Mouse (Mus musculus): ENCODE data around the gene Rnf7.
"Not testable (repeated sequence)": the region's sequence is repeated elsewhere in the genome, so short reads cannot be mapped to it uniquely, and the experiment has no call there.

Rnf7 gene

GRCm38 (mm10) chr9:96478071-96478888 is at the start of gene Rnf7:
Rnf7 (minus strand) TSS chr9:96478675.
- peak; percentile 99 for DNase-seq

GRCm38 (mm10) chr9:96526011-96526410 is 47.5 kb upstream of the Rnf7 start:
- DNase-seq, result no peak

GRCm38 (mm10) chr9:96524972-96525506 is 46.6 kb upstream of the Rnf7 start, which contains the start of gene Gm28729:
Gm28729 (minus strand) TSS chr9:96525264.
- no peak for DNase-seq

- no peak for DNase-seq
Measured at GRCm38 (mm10) chr9:96523148-96523547, 44.7 kb upstream of the Rnf7 start.

DNA sequence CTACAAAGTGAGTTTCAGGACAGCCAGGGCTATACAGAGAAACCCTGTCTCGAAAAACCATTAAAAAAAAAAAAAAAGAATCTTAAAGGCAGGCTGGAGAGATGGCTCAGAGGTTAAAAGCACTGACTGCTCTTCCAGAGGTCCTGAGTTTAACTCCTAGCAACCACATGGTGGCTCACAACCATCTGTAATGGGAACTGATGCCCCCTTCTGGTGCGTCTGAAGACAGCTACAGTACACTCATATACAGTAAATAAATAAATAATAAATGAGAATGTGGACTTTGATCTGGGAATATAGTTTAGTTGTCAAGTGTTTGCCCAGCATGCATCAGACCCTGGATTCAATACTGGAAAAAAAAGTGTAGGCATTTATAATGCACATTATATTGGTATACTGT is 43.1 kb upstream of the Rnf7 start:
- not testable (repeated sequence) for DNase-seq

DNA sequence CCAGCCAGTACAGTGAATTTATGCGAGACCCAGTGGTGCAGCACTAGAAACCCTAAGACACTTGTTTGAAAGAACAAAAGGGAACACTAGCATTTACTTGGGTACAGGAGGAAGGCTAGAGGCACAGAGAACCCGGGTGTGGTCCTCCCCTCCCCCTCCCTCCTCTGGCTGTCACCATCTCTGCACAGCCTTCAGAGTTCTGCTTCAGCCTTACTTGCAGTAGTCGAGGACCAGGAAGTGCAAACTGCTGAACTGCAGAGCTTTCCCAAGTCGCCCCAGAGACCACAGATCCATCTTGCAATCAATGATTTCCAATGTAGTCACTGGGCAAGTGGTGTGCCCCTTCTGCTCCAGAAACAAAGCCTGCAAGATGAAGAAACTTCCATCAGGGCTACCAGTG is 39.0 kb upstream of the Rnf7 start:
- DNase-seq, result no peak

DNA sequence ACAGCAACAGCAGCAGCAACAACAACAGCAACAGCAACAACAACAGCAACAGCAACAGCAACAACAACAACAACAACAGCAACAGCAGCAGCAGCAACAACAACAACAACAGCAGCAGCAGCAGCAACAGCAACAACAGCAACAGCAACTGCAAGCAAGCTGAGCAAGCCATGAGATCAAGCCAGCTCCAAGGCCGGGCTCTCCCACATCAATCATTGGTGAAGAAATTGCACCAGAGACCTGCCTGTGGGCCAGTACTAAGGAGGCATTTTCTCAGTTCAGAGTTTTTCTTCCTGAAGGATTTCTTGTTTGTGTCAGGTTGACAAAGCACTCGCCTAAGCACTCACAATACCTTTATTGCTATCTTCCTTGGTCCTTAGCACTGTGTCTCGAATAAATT is 38.3 kb upstream of the Rnf7 start:
- DNase-seq, result no peak

DNA sequence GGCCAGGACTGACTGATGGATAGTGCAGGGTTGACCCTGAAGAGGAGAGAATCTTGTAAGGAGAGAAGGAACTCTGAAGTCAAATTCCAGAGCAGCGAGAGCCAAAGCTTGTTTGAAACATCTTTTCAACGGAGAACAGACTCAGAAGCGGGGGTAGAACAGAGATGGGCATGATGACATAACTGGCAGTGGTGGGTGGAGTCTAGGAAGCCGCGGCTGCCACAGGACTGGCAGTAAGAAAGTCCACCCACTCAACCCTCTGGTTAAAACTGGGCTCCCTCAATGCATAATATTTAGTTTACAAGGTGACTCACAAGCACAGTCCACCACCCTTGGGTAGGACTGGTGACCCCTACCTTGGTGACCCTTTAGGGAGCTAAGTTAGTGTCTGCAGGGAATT is 37.3 kb upstream of the Rnf7 start:
- DNase-seq, result no peak

DNA sequence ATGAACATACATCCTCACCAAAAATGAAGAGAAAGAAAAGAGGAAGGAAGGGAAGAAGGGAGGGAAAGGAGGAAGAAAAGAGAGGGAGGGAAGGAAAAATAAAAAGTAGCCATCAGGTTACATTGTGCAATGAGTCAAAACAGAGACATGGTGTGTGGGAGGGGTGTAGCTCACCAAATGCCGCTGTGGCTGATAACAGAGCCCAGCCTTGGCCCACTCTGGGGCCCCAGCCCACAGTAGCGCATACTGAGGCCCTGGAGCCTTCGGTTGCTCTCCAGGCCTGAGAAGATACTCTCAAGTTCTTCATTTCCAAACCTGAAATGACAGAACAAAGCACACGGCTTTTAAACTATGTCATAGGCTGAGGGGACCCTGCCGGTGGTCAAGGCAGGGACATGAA is 35.8 kb upstream of the Rnf7 start:
- no peak for DNase-seq

DNA sequence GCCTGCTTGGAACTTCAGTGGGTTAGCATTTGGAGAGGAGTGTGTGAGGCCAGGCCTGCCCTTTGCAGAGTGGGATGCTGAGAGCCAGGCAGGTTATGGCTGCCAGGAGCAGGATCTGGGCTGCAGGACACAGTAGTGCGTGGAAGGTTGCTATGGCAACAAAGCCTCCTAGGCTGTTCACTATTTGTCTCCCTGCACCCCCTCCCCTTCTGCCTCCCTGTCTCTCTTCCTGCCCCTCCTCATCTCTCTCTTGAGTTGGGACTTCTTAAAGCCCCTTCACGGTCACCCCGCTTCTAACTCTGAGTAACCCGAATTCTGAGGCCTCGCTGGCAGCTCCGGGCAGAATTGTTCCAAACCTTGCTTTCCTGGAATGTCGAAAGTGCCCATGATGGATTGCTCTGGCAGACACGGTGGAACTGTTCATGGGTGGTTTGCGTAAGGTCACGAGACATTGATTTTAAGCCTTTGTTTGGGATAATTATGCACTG is 27.6 kb upstream of the Rnf7 start:
- DNase-seq, result no peak

GRCm38 (mm10) chr9:96505156-96505555 is 26.7 kb upstream of the Rnf7 start:
- DNase-seq, result no peak

- no peak for DNase-seq
Measured at GRCm38 (mm10) chr9:96504116-96504895, 25.8 kb upstream of the Rnf7 start.

DNA sequence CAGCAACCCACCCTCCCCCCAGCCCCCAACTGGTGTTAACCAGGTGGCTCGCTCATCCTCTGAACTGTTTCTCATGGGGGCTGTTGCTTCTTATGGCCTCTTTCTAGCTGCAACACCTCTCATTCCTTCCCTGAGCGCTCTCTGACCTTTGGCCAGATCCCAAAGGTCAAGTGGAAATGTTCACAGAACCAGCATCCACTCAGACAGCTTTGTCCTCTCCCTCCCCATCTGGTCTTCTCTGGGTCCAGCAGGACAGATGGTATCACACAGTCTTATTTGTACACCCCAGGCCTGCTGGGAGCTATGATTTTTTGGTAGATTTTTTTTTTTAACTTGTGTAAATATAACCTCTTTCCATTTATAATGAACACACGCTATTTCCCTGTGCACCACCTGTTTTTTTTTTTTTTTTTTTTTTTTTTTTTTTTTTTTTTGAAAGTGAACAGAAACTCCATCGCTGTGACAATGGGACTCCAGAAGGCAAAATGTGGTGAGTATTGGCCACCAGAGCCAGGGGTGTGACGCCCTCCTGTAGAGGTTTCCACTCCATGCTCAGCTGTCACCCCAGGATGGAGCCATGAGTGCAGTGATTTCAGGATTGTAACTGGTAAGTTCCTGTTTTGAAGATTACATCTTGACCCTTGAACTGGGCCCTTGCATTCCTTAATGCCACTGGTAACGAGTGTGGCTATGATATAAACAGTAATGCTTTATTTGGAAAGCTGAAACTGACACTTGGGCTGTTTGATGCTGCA is 24.6 kb upstream of the Rnf7 start:
- DNase-seq, result peak; percentile 58

- DNase-seq, result no peak
Measured at GRCm38 (mm10) chr9:96501217-96501616, 22.7 kb upstream of the Rnf7 start.

GRCm38 (mm10) chr9:96493212-96493611 is 14.7 kb upstream of the Rnf7 start:
- DNase-seq, result no peak

DNA sequence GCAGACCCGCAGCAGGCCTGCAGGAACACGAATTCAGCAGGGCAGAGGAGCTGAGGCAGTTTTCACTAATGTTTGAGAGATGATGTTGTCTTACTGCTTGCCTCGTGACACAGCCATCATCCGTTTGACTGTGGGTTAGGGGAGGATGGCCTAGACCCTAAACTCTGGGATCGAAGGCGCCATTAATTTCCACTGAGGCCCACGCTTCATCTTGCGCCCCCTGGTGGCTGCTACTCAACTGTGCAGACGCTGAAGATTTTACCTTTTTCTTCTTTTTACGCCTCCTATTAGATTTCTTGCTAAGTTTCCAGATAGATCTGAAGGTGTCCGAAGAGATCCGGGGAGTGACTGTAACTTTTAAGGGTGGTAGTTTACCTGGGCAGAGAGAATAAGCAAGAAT is 13.3 kb upstream of the Rnf7 start:
- no peak for DNase-seq

GRCm38 (mm10) chr9:96487869-96488268 is 9.4 kb upstream of the Rnf7 start:
- DNase-seq, result not testable (repeated sequence)

GRCm38 (mm10) chr9:96483648-96484047 is 5.2 kb upstream of the Rnf7 start:
- no peak for DNase-seq

DNA sequence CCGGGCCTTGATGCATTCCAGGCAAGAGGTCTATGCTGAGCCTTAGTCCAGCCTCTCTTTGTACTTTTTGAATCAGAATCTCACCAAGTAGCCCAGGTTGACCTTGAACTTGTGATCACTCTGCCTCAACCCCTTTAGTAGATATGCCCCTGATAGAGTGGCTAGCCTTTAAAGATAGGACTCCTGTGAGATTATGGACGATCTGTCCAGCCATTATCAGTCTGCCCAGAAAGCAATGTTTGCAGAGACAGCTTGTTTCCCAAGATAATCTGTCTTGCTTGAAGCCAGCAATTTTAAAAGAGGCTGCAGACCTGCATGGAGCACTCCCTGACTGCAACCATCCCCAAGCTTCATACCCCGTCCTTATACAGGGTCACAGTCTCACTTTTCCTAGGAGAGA is 4.6 kb upstream of the Rnf7 start:
- DNase-seq, result no peak

- no peak for DNase-seq
Measured at GRCm38 (mm10) chr9:96472356-96472755, 6.1 kb downstream of the Rnf7 start.

DNA sequence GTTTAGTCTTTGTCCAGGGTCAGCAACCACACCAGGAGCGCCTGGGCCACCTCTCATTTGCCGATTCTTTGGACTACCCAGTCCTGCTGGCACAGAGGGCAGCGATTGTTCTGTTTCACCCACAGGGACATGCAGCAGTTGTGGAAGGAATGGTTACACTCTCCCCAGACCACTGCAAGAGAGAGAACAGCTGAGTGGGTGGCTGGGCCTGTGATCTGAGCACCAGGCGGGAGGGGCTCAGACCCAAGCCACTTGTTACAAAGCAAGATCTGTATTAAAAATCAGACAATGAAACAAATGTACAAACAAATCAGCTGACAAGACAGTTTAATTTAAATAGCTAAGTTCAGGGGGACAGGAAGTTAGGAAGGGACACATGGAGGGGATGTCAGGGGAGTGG is 6.8 kb downstream of the Rnf7 start:
- DNase-seq, result not testable (repeated sequence)

DNA sequence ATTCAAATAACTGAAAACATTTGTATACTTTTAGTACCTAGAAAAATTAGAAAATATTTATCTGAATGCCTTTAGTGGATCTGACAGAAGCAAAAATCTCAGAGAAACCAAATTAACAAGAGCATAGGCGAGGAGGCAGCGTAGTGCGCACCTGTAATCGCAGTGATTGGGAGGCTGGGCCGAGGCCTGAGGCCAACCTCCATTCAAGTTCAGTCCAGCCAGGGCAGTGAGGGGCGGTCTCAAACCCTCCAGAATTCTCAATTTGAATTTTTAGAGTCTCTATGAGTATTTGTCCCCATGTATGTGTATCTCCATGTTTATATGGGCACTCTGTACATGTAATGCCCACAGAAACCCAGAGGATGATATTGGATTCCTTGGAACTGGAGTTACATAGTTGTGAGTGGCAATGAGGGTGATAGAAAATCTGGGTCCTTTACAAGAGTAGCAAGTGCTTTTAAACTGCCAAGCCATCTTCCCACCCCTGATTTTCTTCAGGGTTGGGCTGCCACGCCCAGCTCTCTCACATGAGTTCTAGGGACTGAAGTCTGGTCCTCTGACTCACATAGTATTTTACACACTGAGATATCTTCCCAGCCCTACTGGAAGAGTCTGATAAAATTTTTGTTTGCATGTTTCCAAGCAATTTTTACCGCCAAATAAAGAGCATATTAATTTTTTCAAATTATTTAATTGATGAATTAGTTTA is 8.1 kb downstream of the Rnf7 start:
- no peak for DNase-seq
